Mouse (Mus musculus): ENCODE measurements around the gene 1500011B03Rik. TPM values are rescaled to one million over a fixed set of nuclear protein-coding genes. Genes with fewer than 3 reads are reported as not detected.
"Not testable (repeated sequence)": the region's sequence is repeated elsewhere in the genome, so short reads cannot be mapped to it uniquely, and the experiment has no call there.

1500011B03Rik gene
- polyA plus RNA-seq (2012; rRNA removed), result 51.7 and 67.4 TPM in 2 replicates

DNA sequence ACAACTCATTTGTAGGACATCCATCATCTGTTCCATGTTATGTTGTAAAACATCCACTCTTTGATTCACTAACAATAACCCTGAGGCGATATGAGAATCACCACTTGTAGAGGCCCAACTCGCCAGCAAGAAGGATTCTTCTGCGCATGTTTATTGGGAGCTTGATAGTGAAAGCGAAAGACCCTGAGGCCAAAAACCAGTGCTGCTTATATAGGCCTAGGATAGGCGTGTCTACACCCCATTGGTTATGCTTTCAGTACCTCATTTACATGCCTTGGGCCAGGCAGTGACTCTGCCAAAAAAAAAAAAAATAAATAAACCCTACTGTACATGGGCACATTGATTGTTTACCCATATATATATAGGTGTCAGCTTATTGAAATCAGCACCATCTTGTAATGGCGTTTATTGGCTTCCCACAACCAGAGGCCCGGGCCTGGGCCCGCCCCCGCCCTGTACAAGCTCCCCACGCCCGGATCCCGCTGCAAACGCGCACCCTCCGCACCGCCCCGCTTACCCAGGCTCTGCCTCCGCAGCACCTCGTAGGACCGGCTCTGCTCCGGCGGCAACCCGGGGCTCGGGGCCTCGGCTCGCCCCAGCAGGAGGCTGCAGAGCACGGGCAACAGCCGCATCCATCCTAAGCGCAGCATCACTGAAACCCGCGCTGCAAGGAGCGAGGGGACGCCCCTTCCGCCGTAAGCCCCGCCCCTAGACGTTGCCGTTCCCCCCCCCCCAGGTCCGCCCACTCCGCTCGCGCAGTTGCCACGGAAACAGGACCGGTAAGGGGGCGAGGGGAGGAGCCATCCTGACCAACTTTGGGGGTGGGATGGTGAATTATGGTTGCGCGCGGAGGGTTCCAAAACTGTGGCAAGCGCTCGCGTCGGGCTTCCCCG is at the start of gene 1500011B03Rik:
TSS of gene 1500011B03Rik (minus strand) at position 673 of the 893 bp plus-strand sequence.
- TF ChIP-seq POLR2A (IDR thresholded peaks at IDR 0.05; ENCODE audit: control insufficient read depth, low read depth, low read length) (peak; percentile 79), CTCF (IDR thresholded peaks at IDR 0.05; ENCODE audit: control insufficient read depth, insufficient read depth, insufficient replicate concordance, low read depth, low read length) (no peak)

DNA sequence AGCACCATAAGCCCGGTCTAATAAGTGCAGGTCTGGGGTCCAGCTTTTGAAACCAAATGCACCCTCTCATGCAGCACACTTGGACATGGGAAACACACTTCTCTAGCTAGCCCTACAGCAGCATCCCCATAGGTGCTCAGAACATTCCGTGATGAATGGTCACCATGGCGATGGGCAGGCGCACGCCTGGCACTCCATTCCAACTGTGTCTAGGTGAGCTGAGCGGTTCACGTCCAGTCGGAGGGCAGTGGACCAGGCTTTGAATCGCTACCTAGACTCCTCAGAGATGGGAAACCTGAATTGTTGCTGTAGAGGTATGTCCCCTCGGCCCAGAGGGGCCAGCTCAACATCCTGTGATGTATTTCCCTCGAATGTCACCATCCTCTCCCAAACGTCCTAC is 42.0 kb upstream of the 1500011B03Rik start:
- H3K36me3 ChIP-seq (ENCODE audit: control insufficient read depth, insufficient read depth, low read length), result no peaks in the 10 kb centered on the region
- H3K4me1 ChIP-seq (ENCODE audit: control insufficient read depth, insufficient read depth, low read length), result peaks cover 5% of the 10 kb centered on the region
- TF ChIP-seq CTCF (IDR thresholded peaks at IDR 0.05; ENCODE audit: control insufficient read depth, insufficient read depth, insufficient replicate concordance, low read depth, low read length) (no peak), POLR2A (IDR thresholded peaks at IDR 0.05; ENCODE audit: control insufficient read depth, low read depth, low read length) (peak; percentile 92; the same call in 1 of the 2 replicates)
- H3K4me3 ChIP-seq (ENCODE audit: control insufficient read depth, low read depth, low read length), result peak overlapping the region; percentile 80
- no peaks in the 10 kb centered on the region for H3K27me3 ChIP-seq (ENCODE audit: control insufficient read depth, insufficient read depth, low read length)
- peak overlapping the region; percentile 73 for H3K27ac ChIP-seq (ENCODE audit: control insufficient read depth, insufficient read depth, low read depth, low read length)

More for the DNA sequence above, at the start of gene 1500011B03Rik:
- Histone ChIP-seq H3K36me3 (ENCODE audit: control insufficient read depth, insufficient read depth, low read length) (no peaks in the 10 kb centered on the region), H3K4me1 (ENCODE audit: control insufficient read depth, insufficient read depth, low read length) (peaks cover 18% of the 10 kb centered on the region), H3K27ac (ENCODE audit: control insufficient read depth, insufficient read depth, low read depth, low read length) (peak within 1 kb of the TSS; percentile 75), H3K4me3 (ENCODE audit: control insufficient read depth, low read depth, low read length) (peak within 1 kb of the TSS; percentile 98), H3K27me3 (ENCODE audit: control insufficient read depth, insufficient read depth, low read length) (no peaks in the 10 kb centered on the region)

DNA sequence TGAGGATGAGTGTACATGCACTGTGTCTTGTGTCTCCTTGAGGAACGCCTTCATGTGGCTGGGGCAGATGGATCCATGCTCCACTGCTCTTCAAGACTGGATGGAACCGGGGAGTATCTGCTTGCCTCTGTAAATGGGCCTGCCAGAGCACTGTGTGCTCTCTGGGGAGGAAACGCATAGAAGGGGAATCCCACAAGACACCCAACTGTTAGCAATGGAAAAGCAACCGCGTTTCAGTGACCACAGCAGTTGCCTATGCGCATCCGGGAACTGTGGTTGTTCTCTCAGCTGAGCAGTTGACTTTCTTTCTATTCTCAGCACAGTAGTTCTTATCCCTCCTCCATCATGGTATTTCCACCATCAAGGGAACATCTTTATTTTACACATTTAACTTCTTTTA is 41.5 kb upstream of the 1500011B03Rik start:
- no peak overlapping the region; the same call in 1 of the 2 replicates for H3K27ac ChIP-seq (ENCODE audit: control insufficient read depth, insufficient read depth, low read depth, low read length)
- no peaks in the 10 kb centered on the region for H3K36me3 ChIP-seq (ENCODE audit: control insufficient read depth, insufficient read depth, low read length)
- TF ChIP-seq CTCF (IDR thresholded peaks at IDR 0.05; ENCODE audit: control insufficient read depth, insufficient read depth, insufficient replicate concordance, low read depth, low read length) (no peak), POLR2A (IDR thresholded peaks at IDR 0.05; ENCODE audit: control insufficient read depth, low read depth, low read length) (no peak)
- H3K4me1 ChIP-seq (ENCODE audit: control insufficient read depth, insufficient read depth, low read length), result peaks cover 5% of the 10 kb centered on the region
- no peaks in the 10 kb centered on the region for H3K27me3 ChIP-seq (ENCODE audit: control insufficient read depth, insufficient read depth, low read length)
- H3K4me3 ChIP-seq (ENCODE audit: control insufficient read depth, low read depth, low read length), result peak overlapping the region; percentile 80

DNA sequence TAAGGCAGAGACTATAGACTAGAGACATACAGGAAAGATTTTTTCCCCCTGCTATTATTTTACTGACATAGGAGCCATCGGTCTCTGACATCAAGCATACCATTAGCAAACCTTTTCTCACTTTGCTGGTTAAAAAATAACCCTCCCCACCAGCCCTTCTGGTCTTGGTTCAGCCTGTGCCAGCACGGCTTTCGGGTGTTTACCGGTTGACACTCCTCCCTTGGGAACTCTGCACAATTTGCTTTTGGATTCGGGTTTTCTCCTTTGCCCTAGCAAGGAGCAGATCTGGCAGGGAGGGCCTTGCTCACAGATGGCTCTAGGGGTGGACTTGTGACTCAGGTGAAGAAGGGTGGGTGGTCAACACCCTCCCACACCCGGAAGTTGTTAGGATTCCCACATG is 38.5 kb upstream of the 1500011B03Rik start:
- peaks cover 5% of the 10 kb centered on the region for H3K4me1 ChIP-seq (ENCODE audit: control insufficient read depth, insufficient read depth, low read length)
- no peaks in the 10 kb centered on the region for H3K36me3 ChIP-seq (ENCODE audit: control insufficient read depth, insufficient read depth, low read length)
- TF ChIP-seq CTCF (IDR thresholded peaks at IDR 0.05; ENCODE audit: control insufficient read depth, insufficient read depth, insufficient replicate concordance, low read depth, low read length) (no peak), POLR2A (IDR thresholded peaks at IDR 0.05; ENCODE audit: control insufficient read depth, low read depth, low read length) (no peak)
- H3K4me3 ChIP-seq (ENCODE audit: control insufficient read depth, low read depth, low read length), result no peak overlapping the region
- H3K27ac ChIP-seq (ENCODE audit: control insufficient read depth, insufficient read depth, low read depth, low read length), result no peak overlapping the region
- H3K27me3 ChIP-seq (ENCODE audit: control insufficient read depth, insufficient read depth, low read length), result no peaks in the 10 kb centered on the region

DNA sequence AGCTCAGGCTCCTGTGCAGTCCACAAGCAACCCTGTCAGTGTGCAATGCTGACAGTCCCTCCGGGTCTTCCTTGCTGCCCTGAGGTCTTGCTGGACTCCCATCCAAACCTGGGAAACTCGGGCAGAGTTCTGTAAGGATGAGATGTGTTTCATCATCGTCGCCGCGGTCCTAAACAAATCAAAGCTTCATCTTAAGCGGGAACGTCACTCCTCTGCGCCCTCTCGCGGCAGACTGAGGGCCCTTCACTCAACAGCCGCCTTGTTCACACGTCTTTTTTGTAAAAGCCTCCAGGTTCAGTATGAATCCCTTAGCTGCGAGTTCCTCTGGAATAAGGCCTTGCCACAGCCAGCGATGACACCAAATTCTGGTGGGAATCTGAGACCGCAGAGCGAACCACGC is 36.0 kb upstream of the 1500011B03Rik start:
- Histone ChIP-seq H3K27me3 (ENCODE audit: control insufficient read depth, insufficient read depth, low read length) (no peaks in the 10 kb centered on the region), H3K36me3 (ENCODE audit: control insufficient read depth, insufficient read depth, low read length) (no peaks in the 10 kb centered on the region), H3K4me3 (ENCODE audit: control insufficient read depth, low read depth, low read length) (no peak overlapping the region), H3K27ac (ENCODE audit: control insufficient read depth, insufficient read depth, low read depth, low read length) (no peak overlapping the region), H3K4me1 (ENCODE audit: control insufficient read depth, insufficient read depth, low read length) (peaks cover 4% of the 10 kb centered on the region)
- TF ChIP-seq CTCF (IDR thresholded peaks at IDR 0.05; ENCODE audit: control insufficient read depth, insufficient read depth, insufficient replicate concordance, low read depth, low read length) (peak; percentile 62; the same call in 1 of the 2 replicates), POLR2A (IDR thresholded peaks at IDR 0.05; ENCODE audit: control insufficient read depth, low read depth, low read length) (no peak)

DNA sequence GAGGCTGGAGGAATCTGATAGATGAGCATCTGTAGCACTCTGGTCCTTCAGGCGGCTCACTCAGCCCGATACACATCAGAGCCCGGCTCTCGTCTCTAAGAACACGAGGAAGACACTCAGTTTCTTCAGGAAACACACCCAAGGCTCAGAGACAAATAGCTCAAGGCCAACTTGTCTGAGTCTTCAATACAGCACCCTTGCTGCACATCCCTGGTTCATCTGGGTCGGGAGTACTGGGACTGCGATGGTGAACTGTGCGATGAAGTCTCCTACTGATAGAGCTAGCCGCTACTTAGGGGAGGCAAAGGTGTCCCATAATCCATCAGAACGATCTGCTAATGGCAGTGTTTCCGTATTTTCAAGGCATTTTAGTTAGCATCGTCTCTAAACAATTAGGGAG is 35.3 kb upstream of the 1500011B03Rik start, which contains the start of gene Gm9936:
TSS of gene Gm9936 (minus strand) at position 101 of the 400 bp plus-strand sequence.
- H3K36me3 ChIP-seq (ENCODE audit: control insufficient read depth, insufficient read depth, low read length), result no peaks in the 10 kb centered on the region
- H3K4me1 ChIP-seq (ENCODE audit: control insufficient read depth, insufficient read depth, low read length), result peaks cover 6% of the 10 kb centered on the region
- no peaks in the 10 kb centered on the region for H3K27me3 ChIP-seq (ENCODE audit: control insufficient read depth, insufficient read depth, low read length)
- H3K27ac ChIP-seq (ENCODE audit: control insufficient read depth, insufficient read depth, low read depth, low read length), result no peak within 1 kb of the TSS
- H3K4me3 ChIP-seq (ENCODE audit: control insufficient read depth, low read depth, low read length), result no peak within 1 kb of the TSS
- TF ChIP-seq POLR2A (IDR thresholded peaks at IDR 0.05; ENCODE audit: control insufficient read depth, low read depth, low read length), result no peak
- TF ChIP-seq CTCF (IDR thresholded peaks at IDR 0.05; ENCODE audit: control insufficient read depth, insufficient read depth, insufficient replicate concordance, low read depth, low read length), result no peak

DNA sequence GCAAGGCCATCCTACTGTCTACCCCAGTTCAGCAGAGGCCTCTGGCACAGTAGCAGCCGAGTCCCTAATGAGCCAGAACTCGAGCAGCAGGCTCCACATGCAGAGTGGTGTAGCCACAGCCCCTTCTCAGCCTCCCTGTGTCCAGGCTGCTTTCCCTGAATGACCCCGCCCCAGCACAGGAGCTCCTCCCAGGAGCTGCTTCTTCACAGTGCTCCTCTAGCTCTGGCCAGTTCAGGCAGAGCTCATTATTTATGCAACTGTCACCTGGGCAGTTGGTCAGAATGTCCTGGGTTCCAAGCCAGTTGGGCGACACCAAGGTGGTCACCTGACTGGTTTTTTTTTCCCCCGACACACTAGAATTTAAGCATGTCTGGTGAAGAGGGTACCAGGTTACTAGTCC is 30.1 kb upstream of the 1500011B03Rik start, which contains the start of gene 4930519G04Rik:
TSS of gene 4930519G04Rik (plus strand) at position 301 of the 400 bp plus-strand sequence.
- H3K27me3 ChIP-seq (ENCODE audit: control insufficient read depth, insufficient read depth, low read length); H3K36me3 ChIP-seq (ENCODE audit: control insufficient read depth, insufficient read depth, low read length): not testable (repeated sequence)
- peak; percentile 31; the same call in 1 of the 2 replicates for TF ChIP-seq POLR2A (IDR thresholded peaks at IDR 0.05; ENCODE audit: control insufficient read depth, low read depth, low read length)
- H3K4me3 ChIP-seq (ENCODE audit: control insufficient read depth, low read depth, low read length), result peak within 1 kb of the TSS; percentile 28
- H3K4me1 ChIP-seq (ENCODE audit: control insufficient read depth, insufficient read depth, low read length), result peaks cover 11% of the 10 kb centered on the region
- peak within 1 kb of the TSS; percentile 93 for H3K27ac ChIP-seq (ENCODE audit: control insufficient read depth, insufficient read depth, low read depth, low read length)

Data from testis, adult 2 months (tissue).